Mouse (Mus musculus): ENCODE data around the gene Taldo1. TPM values are rescaled to one million over a fixed set of nuclear protein-coding genes. Genes with fewer than 3 reads are reported as not detected.
A peak's percentile ranks its signal among the peaks of the same experiment; 100 is the strongest.

The Taldo1 gene
- polyA plus RNA-seq, 1 experiment, result 210 TPM

GRCm38 (mm10) chr7:141433517-141434400 lies 41.8 kb downstream of the Taldo1 start:
- H3K9me3 ChIP-seq (replicated peaks; ENCODE audit: control insufficient read depth, insufficient read depth, low read length, poor library complexity, severe bottlenecking), result no peaks in the 10 kb centered on the region
- peaks cover 9% of the 10 kb centered on the region for H3K36me3 ChIP-seq (ENCODE audit: control insufficient read depth, insufficient read depth, low read length, poor library complexity, severe bottlenecking)
- TF ChIP-seq POLR2A (IDR thresholded peaks at IDR 0.05; ENCODE audit: insufficient read depth, low read length) (no peak), EP300 (IDR thresholded peaks at IDR 0.05; ENCODE audit: insufficient read depth, low read depth, low read length) (no peak), CTCF (IDR thresholded peaks at IDR 0.05; ENCODE audit: low read depth, low read length) (no peak)
- no peak overlapping the region for H3K4me3 ChIP-seq (ENCODE audit: low read depth, low read length)
- H3K27me3 ChIP-seq (ENCODE audit: control insufficient read depth, insufficient read depth, low read length, poor library complexity, severe bottlenecking), result no peaks in the 10 kb centered on the region
- no peak overlapping the region for H3K27ac ChIP-seq (ENCODE audit: insufficient read depth, low read length)
- H3K9ac ChIP-seq (ENCODE audit: low read depth, poor library complexity, severe bottlenecking), result no peak overlapping the region
- peaks cover 2% of the 10 kb centered on the region for H3K4me1 ChIP-seq (ENCODE audit: control insufficient read depth, insufficient read depth, low read length)

GRCm38 (mm10) chr7:141434464-141434863 lies 42.5 kb downstream of the Taldo1 start:
- no peak for TF ChIP-seq CTCF (IDR thresholded peaks at IDR 0.05; ENCODE audit: low read depth, low read length)
- no peak for TF ChIP-seq EP300 (IDR thresholded peaks at IDR 0.05; ENCODE audit: insufficient read depth, low read depth, low read length)
- no peak for TF ChIP-seq POLR2A (IDR thresholded peaks at IDR 0.05; ENCODE audit: insufficient read depth, low read length)
- H3K9ac ChIP-seq (ENCODE audit: low read depth, poor library complexity, severe bottlenecking), result no peak overlapping the region
- peaks cover 14% of the 10 kb centered on the region for H3K36me3 ChIP-seq (ENCODE audit: control insufficient read depth, insufficient read depth, low read length, poor library complexity, severe bottlenecking)
- H3K27me3 ChIP-seq (ENCODE audit: control insufficient read depth, insufficient read depth, low read length, poor library complexity, severe bottlenecking), result no peaks in the 10 kb centered on the region
- H3K4me3 ChIP-seq (ENCODE audit: low read depth, low read length), result peak overlapping the region; percentile 40; the same call in 1 of the 2 replicates
- peaks cover 2% of the 10 kb centered on the region for H3K4me1 ChIP-seq (ENCODE audit: control insufficient read depth, insufficient read depth, low read length)
- no peaks in the 10 kb centered on the region for H3K9me3 ChIP-seq (replicated peaks; ENCODE audit: control insufficient read depth, insufficient read depth, low read length, poor library complexity, severe bottlenecking)
- no peak overlapping the region for H3K27ac ChIP-seq (ENCODE audit: insufficient read depth, low read length)

GRCm38 (mm10) chr7:141435129-141435855 lies 43.3 kb downstream of the Taldo1 start:
- Histone ChIP-seq H3K4me3 (ENCODE audit: low read depth, low read length) (peak overlapping the region; percentile 40), H3K27ac (ENCODE audit: insufficient read depth, low read length) (no peak overlapping the region), H3K4me1 (ENCODE audit: control insufficient read depth, insufficient read depth, low read length) (peaks cover 2% of the 10 kb centered on the region), H3K9ac (ENCODE audit: low read depth, poor library complexity, severe bottlenecking) (no peak overlapping the region), H3K36me3 (ENCODE audit: control insufficient read depth, insufficient read depth, low read length, poor library complexity, severe bottlenecking) (peaks cover 21% of the 10 kb centered on the region), H3K9me3 (replicated peaks; ENCODE audit: control insufficient read depth, insufficient read depth, low read length, poor library complexity, severe bottlenecking) (no peaks in the 10 kb centered on the region), H3K27me3 (ENCODE audit: control insufficient read depth, insufficient read depth, low read length, poor library complexity, severe bottlenecking) (no peaks in the 10 kb centered on the region)
- no peak for TF ChIP-seq CTCF (IDR thresholded peaks at IDR 0.05; ENCODE audit: low read depth, low read length)
- no peak for TF ChIP-seq POLR2A (IDR thresholded peaks at IDR 0.05; ENCODE audit: insufficient read depth, low read length)
- TF ChIP-seq EP300 (IDR thresholded peaks at IDR 0.05; ENCODE audit: insufficient read depth, low read depth, low read length), result no peak

- peaks cover 2% of the 10 kb centered on the region for H3K4me1 ChIP-seq (ENCODE audit: control insufficient read depth, insufficient read depth, low read length)
Observed at GRCm38 (mm10) chr7:141435856-141436522, 44.0 kb downstream of the Taldo1 start.

GRCm38 (mm10) chr7:141436523-141436892 lies 44.5 kb downstream of the Taldo1 start:
- Histone ChIP-seq H3K27ac (ENCODE audit: insufficient read depth, low read length) (no peak overlapping the region), H3K4me1 (ENCODE audit: control insufficient read depth, insufficient read depth, low read length) (peaks cover 2% of the 10 kb centered on the region), H3K27me3 (ENCODE audit: control insufficient read depth, insufficient read depth, low read length, poor library complexity, severe bottlenecking) (no peaks in the 10 kb centered on the region), H3K36me3 (ENCODE audit: control insufficient read depth, insufficient read depth, low read length, poor library complexity, severe bottlenecking) (peaks cover 30% of the 10 kb centered on the region), H3K4me3 (ENCODE audit: low read depth, low read length) (no peak overlapping the region), H3K9ac (ENCODE audit: low read depth, poor library complexity, severe bottlenecking) (peak overlapping the region; percentile 75), H3K9me3 (replicated peaks; ENCODE audit: control insufficient read depth, insufficient read depth, low read length, poor library complexity, severe bottlenecking) (no peaks in the 10 kb centered on the region)
- TF ChIP-seq POLR2A (IDR thresholded peaks at IDR 0.05; ENCODE audit: insufficient read depth, low read length), result no peak
- no peak for TF ChIP-seq CTCF (IDR thresholded peaks at IDR 0.05; ENCODE audit: low read depth, low read length)
- no peak for TF ChIP-seq EP300 (IDR thresholded peaks at IDR 0.05; ENCODE audit: insufficient read depth, low read depth, low read length)

More at GRCm38 (mm10) chr7:141435856-141436522, 44.0 kb downstream of the Taldo1 start:
- Histone ChIP-seq H3K27ac (ENCODE audit: insufficient read depth, low read length) (no peak overlapping the region), H3K9me3 (replicated peaks; ENCODE audit: control insufficient read depth, insufficient read depth, low read length, poor library complexity, severe bottlenecking) (no peaks in the 10 kb centered on the region), H3K36me3 (ENCODE audit: control insufficient read depth, insufficient read depth, low read length, poor library complexity, severe bottlenecking) (peaks cover 25% of the 10 kb centered on the region), H3K27me3 (ENCODE audit: control insufficient read depth, insufficient read depth, low read length, poor library complexity, severe bottlenecking) (no peaks in the 10 kb centered on the region), H3K4me3 (ENCODE audit: low read depth, low read length) (no peak overlapping the region), H3K9ac (ENCODE audit: low read depth, poor library complexity, severe bottlenecking) (no peak overlapping the region)
- no peak for TF ChIP-seq CTCF (IDR thresholded peaks at IDR 0.05; ENCODE audit: low read depth, low read length)
- TF ChIP-seq POLR2A (IDR thresholded peaks at IDR 0.05; ENCODE audit: insufficient read depth, low read length), result no peak
- no peak for TF ChIP-seq EP300 (IDR thresholded peaks at IDR 0.05; ENCODE audit: insufficient read depth, low read depth, low read length)
